Mouse (Mus musculus): ENCODE measurements around the gene Hoxd11.

Hoxd11 gene

GRCm38 (mm10) chr2:74678891-74679595 lies at the start of gene Hoxd11:
Hoxd11 (plus strand) TSS chr2:74679557.
- DNase-seq (ENCODE audit: inconsistent ontology term): no peak

GRCm38 (mm10) chr2:74635412-74635811 lies 43.9 kb upstream of the Hoxd11 start:
- DNase-seq (ENCODE audit: inconsistent ontology term): no peak

- DNase-seq (ENCODE audit: inconsistent ontology term): no peak
Observed at GRCm38 (mm10) chr2:74642431-74642830, 36.9 kb upstream of the Hoxd11 start.

GRCm38 (mm10) chr2:74645631-74646030 lies 33.7 kb upstream of the Hoxd11 start:
- no peak for DNase-seq (ENCODE audit: inconsistent ontology term)

- DNase-seq (ENCODE audit: inconsistent ontology term): no peak
Observed at GRCm38 (mm10) chr2:74647082-74647864, 32.1 kb upstream of the Hoxd11 start.

- DNase-seq (ENCODE audit: inconsistent ontology term): no peak
Observed at GRCm38 (mm10) chr2:74652996-74653340, 26.4 kb upstream of the Hoxd11 start.

- DNase-seq (ENCODE audit: inconsistent ontology term): no peak
Observed at GRCm38 (mm10) chr2:74653781-74654535, 25.4 kb upstream of the Hoxd11 start.

- DNase-seq (ENCODE audit: inconsistent ontology term): no peak
Observed at GRCm38 (mm10) chr2:74654743-74655419, 24.5 kb upstream of the Hoxd11 start.

GRCm38 (mm10) chr2:74655420-74655781 lies 24.0 kb upstream of the Hoxd11 start:
- no peak for DNase-seq (ENCODE audit: inconsistent ontology term)

- no peak for DNase-seq (ENCODE audit: inconsistent ontology term)
Observed at GRCm38 (mm10) chr2:74655821-74656631, 23.3 kb upstream of the Hoxd11 start.

- no peak for DNase-seq (ENCODE audit: inconsistent ontology term)
Observed at GRCm38 (mm10) chr2:74656632-74657021, 22.7 kb upstream of the Hoxd11 start.

- DNase-seq (ENCODE audit: inconsistent ontology term): no peak
Observed at GRCm38 (mm10) chr2:74657251-74658023, 21.9 kb upstream of the Hoxd11 start.

- DNase-seq (ENCODE audit: inconsistent ontology term): no peak
Observed at GRCm38 (mm10) chr2:74658024-74658666, 21.2 kb upstream of the Hoxd11 start.

- no peak for DNase-seq (ENCODE audit: inconsistent ontology term)
Observed at GRCm38 (mm10) chr2:74658667-74659371, 20.5 kb upstream of the Hoxd11 start.

- no peak for DNase-seq (ENCODE audit: inconsistent ontology term)
Observed at GRCm38 (mm10) chr2:74659507-74660005, 19.8 kb upstream of the Hoxd11 start, which contains the start of gene Evx2. Evx2 (minus strand) TSS chr2:74659557.

GRCm38 (mm10) chr2:74660421-74661375 lies 18.7 kb upstream of the Hoxd11 start:
- DNase-seq (ENCODE audit: inconsistent ontology term): no peak

GRCm38 (mm10) chr2:74661685-74662084 lies 17.7 kb upstream of the Hoxd11 start:
- DNase-seq (ENCODE audit: inconsistent ontology term): no peak
